Mouse (Mus musculus): ENCODE measurements at regions not wholly inside any gene's neighbourhood (a gene's known extent, or its start where the extent isn't known, plus 50 kb on each side); places are given as distances from the start of the nearest gene placed in this dataset.

- TF ChIP-seq CTCF (IDR thresholded peaks at IDR 0.05; ENCODE audit: low read depth) = no peak
- H3K27ac ChIP-seq (ENCODE audit: low read depth, low read length) = peak overlapping the region; percentile 22; the same call in 1 of the 2 replicates
- H3K4me1 ChIP-seq (replicated peaks; ENCODE audit: control insufficient read depth, insufficient read depth, low read length) = 0 out of 2 replicates have a peak, but pooled peaks cover 3% of the 10 kb centered on the region
- no peak overlapping the region for H3K4me3 ChIP-seq (ENCODE audit: low read depth, low read length)
- no peak overlapping the region for H3K9ac ChIP-seq (ENCODE audit: low read depth, low read length)
- ATAC-seq = peak; percentile 90
- no peaks in the 10 kb centered on the region for H3K9me3 ChIP-seq (ENCODE audit: control insufficient read depth)
- WGBS = 38% methylated on average over 4 of the region's 4 CpGs
- no peaks in the 10 kb centered on the region for H3K27me3 ChIP-seq (replicated peaks; ENCODE audit: control insufficient read depth, insufficient read depth, low read length)
- H3K4me2 ChIP-seq (replicated peaks; ENCODE audit: low read depth) = no peak overlapping the region
- no peaks in the 10 kb centered on the region for H3K36me3 ChIP-seq (ENCODE audit: control insufficient read depth, insufficient read depth)
These were observed 462.4 kb upstream of the Cited2 start for GRCm38 (mm10) chr10:17260615-17261014.

GRCm38 (mm10) chr10:17261192-17261824 lies 461.7 kb upstream of the Cited2 start:
- 38% methylated on average over 4 of the region's 4 CpGs for WGBS
- Histone ChIP-seq H3K9me3 (ENCODE audit: control insufficient read depth) (no peaks in the 10 kb centered on the region), H3K4me1 (replicated peaks; ENCODE audit: control insufficient read depth, insufficient read depth, low read length) (0 out of 2 replicates have a peak, but pooled peaks cover 3% of the 10 kb centered on the region), H3K27me3 (replicated peaks; ENCODE audit: control insufficient read depth, insufficient read depth, low read length) (no peaks in the 10 kb centered on the region), H3K4me2 (replicated peaks; ENCODE audit: low read depth) (no peak overlapping the region), H3K4me3 (ENCODE audit: low read depth, low read length) (no peak overlapping the region), H3K9ac (ENCODE audit: low read depth, low read length) (no peak overlapping the region), H3K27ac (ENCODE audit: low read depth, low read length) (no peak overlapping the region), H3K36me3 (ENCODE audit: control insufficient read depth, insufficient read depth) (no peaks in the 10 kb centered on the region)
- no peak for ATAC-seq
- TF ChIP-seq CTCF (IDR thresholded peaks at IDR 0.05; ENCODE audit: low read depth) = no peak

- no peak for ATAC-seq
- no peak for TF ChIP-seq CTCF (IDR thresholded peaks at IDR 0.05; ENCODE audit: low read depth)
- no peaks in the 10 kb centered on the region for H3K27me3 ChIP-seq (replicated peaks; ENCODE audit: control insufficient read depth, insufficient read depth, low read length)
- H3K9me3 ChIP-seq (ENCODE audit: control insufficient read depth) = no peaks in the 10 kb centered on the region
- H3K36me3 ChIP-seq (ENCODE audit: control insufficient read depth, insufficient read depth) = no peaks in the 10 kb centered on the region
- WGBS = 8% methylated on average over 3 of the region's 3 CpGs
- H3K4me3 ChIP-seq (ENCODE audit: low read depth, low read length) = no peak overlapping the region
- H3K9ac ChIP-seq (ENCODE audit: low read depth, low read length) = no peak overlapping the region
- H3K4me1 ChIP-seq (replicated peaks; ENCODE audit: control insufficient read depth, insufficient read depth, low read length) = 0 out of 2 replicates have a peak, but pooled peaks cover 3% of the 10 kb centered on the region
- no peak overlapping the region for H3K4me2 ChIP-seq (replicated peaks; ENCODE audit: low read depth)
- H3K27ac ChIP-seq (ENCODE audit: low read depth, low read length) = no peak overlapping the region
These were observed 461.2 kb upstream of the Cited2 start for GRCm38 (mm10) chr10:17261825-17262205.

GRCm38 (mm10) chr10:17272646-17273045 lies 450.4 kb upstream of the Cited2 start:
- Histone ChIP-seq H3K4me3 (ENCODE audit: low read depth, low read length) (no peak overlapping the region), H3K36me3 (ENCODE audit: control insufficient read depth, insufficient read depth) (no peaks in the 10 kb centered on the region), H3K9me3 (ENCODE audit: control insufficient read depth) (no peaks in the 10 kb centered on the region), H3K4me2 (replicated peaks; ENCODE audit: low read depth) (no peak overlapping the region), H3K27me3 (replicated peaks; ENCODE audit: control insufficient read depth, insufficient read depth, low read length) (no peaks in the 10 kb centered on the region), H3K9ac (ENCODE audit: low read depth, low read length) (no peak overlapping the region), H3K27ac (ENCODE audit: low read depth, low read length) (peak overlapping the region; percentile 16), H3K4me1 (replicated peaks; ENCODE audit: control insufficient read depth, insufficient read depth, low read length) (peaks cover 6% of the 10 kb centered on the region; the same call in 1 of the 2 replicates)
- TF ChIP-seq CTCF (IDR thresholded peaks at IDR 0.05; ENCODE audit: low read depth) = no peak
- WGBS = 54% methylated on average over 5 of the region's 5 CpGs
- peak; percentile 86 for ATAC-seq

DNA sequence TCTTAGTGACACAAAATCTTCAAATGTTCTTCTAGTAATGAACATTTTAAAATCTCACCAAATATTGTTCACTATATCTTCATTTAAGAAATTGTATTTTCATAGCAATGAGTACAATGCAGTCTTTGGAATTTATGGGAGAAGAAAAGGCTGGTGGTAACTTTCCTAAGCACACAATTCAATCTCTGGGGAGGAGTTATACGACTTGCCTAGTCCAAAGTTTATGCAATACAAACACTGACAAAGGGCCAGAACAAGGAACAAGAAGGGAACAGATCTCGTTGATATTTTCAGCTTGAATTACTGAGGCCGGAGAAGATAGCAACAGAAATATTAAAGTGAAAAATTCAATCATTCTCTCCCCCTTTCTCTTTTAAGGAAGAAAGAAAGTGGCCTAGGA lies 449.2 kb upstream of the Cited2 start:
- Histone ChIP-seq H3K36me3 (ENCODE audit: control insufficient read depth, insufficient read depth) (no peaks in the 10 kb centered on the region), H3K9me3 (ENCODE audit: control insufficient read depth) (no peaks in the 10 kb centered on the region), H3K4me1 (replicated peaks; ENCODE audit: control insufficient read depth, insufficient read depth, low read length) (peaks cover 6% of the 10 kb centered on the region; the same call in 1 of the 2 replicates), H3K4me3 (ENCODE audit: low read depth, low read length) (no peak overlapping the region), H3K27ac (ENCODE audit: low read depth, low read length) (0 out of 2 replicates have a peak overlapping the region, but pooled peaks have one; percentile 57), H3K27me3 (replicated peaks; ENCODE audit: control insufficient read depth, insufficient read depth, low read length) (no peaks in the 10 kb centered on the region), H3K9ac (ENCODE audit: low read depth, low read length) (no peak overlapping the region), H3K4me2 (replicated peaks; ENCODE audit: low read depth) (no peak overlapping the region)
- no peak for TF ChIP-seq CTCF (IDR thresholded peaks at IDR 0.05; ENCODE audit: low read depth)
- WGBS = 21% methylated on average over 3 of the region's 3 CpGs
- ATAC-seq = peak; percentile 48; the same call in 1 of the 2 replicates

DNA sequence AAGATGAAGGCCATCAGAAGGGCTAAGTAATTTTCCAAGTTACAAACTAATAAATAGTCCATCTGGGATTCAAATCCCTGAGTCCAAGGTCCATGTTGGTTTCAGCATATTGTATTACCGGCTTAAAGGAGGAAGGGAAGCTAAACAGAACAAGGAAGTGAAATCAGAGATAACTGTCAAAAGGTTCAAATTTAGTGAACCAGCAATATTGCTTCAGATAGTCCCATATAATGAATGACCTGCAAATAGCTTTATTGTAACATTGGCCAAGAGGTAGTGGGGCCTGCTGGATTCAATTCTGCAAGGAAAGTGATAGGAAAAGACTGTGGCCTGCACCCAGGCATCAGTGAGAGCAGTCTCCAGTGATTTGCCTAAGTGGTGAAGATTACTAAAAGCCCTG lies 447.8 kb upstream of the Cited2 start:
- H3K9me3 ChIP-seq (ENCODE audit: control insufficient read depth) = no peaks in the 10 kb centered on the region
- H3K27me3 ChIP-seq (replicated peaks; ENCODE audit: control insufficient read depth, insufficient read depth, low read length) = no peaks in the 10 kb centered on the region
- no peak overlapping the region for H3K4me2 ChIP-seq (replicated peaks; ENCODE audit: low read depth)
- no peak overlapping the region for H3K27ac ChIP-seq (ENCODE audit: low read depth, low read length)
- WGBS = 38% methylated on average over 1 of the region's 1 CpGs
- peak; percentile 84 for ATAC-seq
- no peak for TF ChIP-seq CTCF (IDR thresholded peaks at IDR 0.05; ENCODE audit: low read depth)
- no peaks in the 10 kb centered on the region for H3K36me3 ChIP-seq (ENCODE audit: control insufficient read depth, insufficient read depth)
- H3K9ac ChIP-seq (ENCODE audit: low read depth, low read length) = no peak overlapping the region
- no peak overlapping the region for H3K4me3 ChIP-seq (ENCODE audit: low read depth, low read length)
- H3K4me1 ChIP-seq (replicated peaks; ENCODE audit: control insufficient read depth, insufficient read depth, low read length) = peaks cover 6% of the 10 kb centered on the region; the same call in 1 of the 2 replicates
